Mouse (Mus musculus) forebrain, embryonic 10.5 days (tissue): ENCODE measurements around the gene Hist1h2ai. TPM values are rescaled to one million over a fixed set of nuclear protein-coding genes. Genes with fewer than 3 reads are reported as not detected.

Experiments used
- microRNA-seq: library from miRNA; unstranded; fragments of <30 nt; microRNA quantifications from one replicate; pipeline ENCODE4, GENCODE M21; 2017
- polyA plus RNA-seq: library from polyadenylated mRNA; unstranded; fragments of >200 nt; fragmentation: Nextera tagmentation; extraction: Ambion mirVana; gene quantifications from 2 replicates; pipeline ENCODE4 v1.2.1, GENCODE M21; 2016

Hist1h2ai gene
- polyA plus RNA-seq, 1 experiment from 2014 or later, result 11.9 TPM

Small RNA genes within 50 kb of the gene (microRNA-seq; reads per million reads assigned to microRNA genes)
- gene Gm44357, result not detected
- not detected for gene Gm44367
- gene Gm44454, result not detected

Other genes with a start within 250 kb of the Hist1h2ai start
- gene Nkapl, start 247.9 kb upstream of the Hist1h2ai start, polyA plus RNA-seq, result 2.5 and 3.2 TPM in 2 replicates
- 3.7 and 4.0 TPM in 2 replicates for gene Zkscan4, start 237.5 kb upstream of the Hist1h2ai start, polyA plus RNA-seq
- gene Gm10065, start 237.0 kb upstream of the Hist1h2ai start, polyA plus RNA-seq, result 1.1 TPM in 1 of 2 replicates, not detected in the other
- gene AK157302, start 221.2 kb upstream of the Hist1h2ai start, polyA plus RNA-seq, result 0.29 and 0.31 TPM in 2 replicates
- gene Gm11273, start 215.0 kb upstream of the Hist1h2ai start, polyA plus RNA-seq, result 4.7 and 6.9 TPM in 2 replicates
- gene Zkscan8, start 185.3 kb upstream of the Hist1h2ai start, polyA plus RNA-seq, result 7.0 and 9.1 TPM in 2 replicates
- gene Olfr1366, start 173.6 kb upstream of the Hist1h2ai start, polyA plus RNA-seq, result 0.15 and 0.20 TPM in 2 replicates
- gene Olfr1535, start 156.5 kb upstream of the Hist1h2ai start, polyA plus RNA-seq, result not detected in 2 replicates
- not detected in 2 replicates for gene Olfr1364, start 134.7 kb upstream of the Hist1h2ai start, polyA plus RNA-seq
- not detected in 2 replicates for gene Olfr1362, start 102.4 kb upstream of the Hist1h2ai start, polyA plus RNA-seq
- gene Olfr11, start 73.9 kb upstream of the Hist1h2ai start, polyA plus RNA-seq, result not detected in 2 replicates
- not detected in 2 replicates for gene Olfr1361, start 53.0 kb upstream of the Hist1h2ai start, polyA plus RNA-seq
- gene Olfr1360, start 39.0 kb upstream of the Hist1h2ai start, polyA plus RNA-seq, result not detected in 2 replicates
- not detected in 2 replicates for gene Olfr1359, start 18.3 kb upstream of the Hist1h2ai start, polyA plus RNA-seq
- 1.5 and 2.0 TPM in 2 replicates for gene Hist1h2bl, start 279 bp upstream of the Hist1h2ai start, polyA plus RNA-seq
- gene Hist1h3h, start 1.2 kb downstream of the Hist1h2ai start, polyA plus RNA-seq, result 9.4 and 11.1 TPM in 2 replicates
- 5.3 and 5.6 TPM in 2 replicates for gene Hist1h2bm, start 5.6 kb downstream of the Hist1h2ai start, polyA plus RNA-seq
- 0.97 and 1.8 TPM in 2 replicates for gene Hist1h4j, start 18.6 kb downstream of the Hist1h2ai start, polyA plus RNA-seq
- gene Hist1h4k, start 34.1 kb downstream of the Hist1h2ai start, polyA plus RNA-seq, result 1.8 and 5.8 TPM in 2 replicates
- gene Hist1h2ak, start 37.4 kb downstream of the Hist1h2ai start, polyA plus RNA-seq, result 17.5 and 18.1 TPM in 2 replicates
- gene Hist1h2bn, start 37.7 kb downstream of the Hist1h2ai start, polyA plus RNA-seq, result 1.6 and 1.8 TPM in 2 replicates
- gene Hist1h1b, start 64.2 kb downstream of the Hist1h2ai start, polyA plus RNA-seq, result 37.0 and 43.0 TPM in 2 replicates
- gene Hist1h3i, start 66.9 kb downstream of the Hist1h2ai start, polyA plus RNA-seq, result 120 and 124 TPM in 2 replicates
- 11.9 and 17.4 TPM in 2 replicates for gene Hist1h2an, start 70.8 kb downstream of the Hist1h2ai start, polyA plus RNA-seq
- gene Hist1h2bp, start 71.0 kb downstream of the Hist1h2ai start, polyA plus RNA-seq, result 4.3 and 4.8 TPM in 2 replicates
- 19.8 and 21.9 TPM in 2 replicates for gene Hist1h2bq, start 93.8 kb downstream of the Hist1h2ai start, polyA plus RNA-seq
- gene Hist1h2ao, start 94.0 kb downstream of the Hist1h2ai start, polyA plus RNA-seq, result 4.2 TPM in 1 of 2 replicates, not detected in the other
- not detected in 2 replicates for gene Hist1h4m, start 95.3 kb downstream of the Hist1h2ai start, polyA plus RNA-seq
- 9.3 and 9.4 TPM in 2 replicates for gene Hist1h4n, start 115.8 kb downstream of the Hist1h2ai start, polyA plus RNA-seq
- gene Hist1h2ap, start 117.1 kb downstream of the Hist1h2ai start, polyA plus RNA-seq, result 6,723 and 6,843 TPM in 2 replicates
- gene Hist1h2br, start 117.3 kb downstream of the Hist1h2ai start, polyA plus RNA-seq, result 20.1 and 23.1 TPM in 2 replicates
- 24.3 and 26.8 TPM in 2 replicates for gene Zfp184, start 228.7 kb downstream of the Hist1h2ai start, polyA plus RNA-seq